In genomic region chr4:88309676-88310075, GRCm38 (mm10) we compare ENCODE assay signal across 8 mouse cellular contexts.
DNase-seq lines count a peak whose midpoint lies in the region; TF ChIP-seq lines count a peak whose summit lies in the region.
"Had no signal": no experiment of that assay in that cellular context is flagged by ENCODE, and none has a peak within 500 bp of the region (broad histone marks: within the 10 kb centered on the region; RNA-seq: fewer than 3 reads in every experiment).

No protein-coding gene starts in this region.

- no peak for TF ChIP-seq POLR2A in ES-Bruce4 (IDR thresholded peaks at IDR 0.05; ENCODE audit: insufficient read depth, low read length)

- H3K9ac ChIP-seq in ES-Bruce4 (ENCODE audit: low read depth, poor library complexity, severe bottlenecking): no peak overlapping the region

- H3K4me1 ChIP-seq in ES-Bruce4 (ENCODE audit: control insufficient read depth, insufficient read depth, low read length): no peaks in the 10 kb centered on the region

- no peak overlapping the region for H3K27ac ChIP-seq in ES-Bruce4 (ENCODE audit: insufficient read depth, low read length)

- H3K9me3 ChIP-seq in ES-Bruce4 (replicated peaks; ENCODE audit: control insufficient read depth, insufficient read depth, low read length, poor library complexity, severe bottlenecking): no peaks in the 10 kb centered on the region

- no peaks in the 10 kb centered on the region for H3K36me3 ChIP-seq in ES-Bruce4 (ENCODE audit: control insufficient read depth, insufficient read depth, low read length, poor library complexity, severe bottlenecking)

- no peak for TF ChIP-seq EP300 in ES-Bruce4 (IDR thresholded peaks at IDR 0.05; ENCODE audit: insufficient read depth, low read depth, low read length)

- DNase-seq in layer of hippocampus, adult 11-12 months (ENCODE audit: low spot score): peak; percentile 40
- no peak for DNase-seq in layer of hippocampus, adult 9-10 months (ENCODE audit: low spot score)
- peak; percentile 45 for DNase-seq in ZHBTc4 (ENCODE audit: low read depth, low spot score)
- peak; percentile 16 for DNase-seq in fibroblast of lung, adult 2 months (ENCODE audit: low read depth)
- peak; percentile 28 for DNase-seq in lung, postnatal 14 days
- no peak for DNase-seq in right cerebral cortex, postnatal 25 days

- peak; percentile 55 for TF ChIP-seq CTCF in ES-Bruce4 (IDR thresholded peaks at IDR 0.05; ENCODE audit: low read depth, low read length)

- H3K27me3 ChIP-seq in ES-Bruce4 (ENCODE audit: control insufficient read depth, insufficient read depth, low read length, poor library complexity, severe bottlenecking): no peaks in the 10 kb centered on the region

- H3K4me3 ChIP-seq in ES-Bruce4 (ENCODE audit: low read depth, low read length): no peak overlapping the region
- H3K4me3 ChIP-seq: myocyte had no signal

Comparison
In these comparisons a context has a peak if more than half of its experiments do, and no peak if none do; other contexts are left out.
1. DNase-seq: peak in layer of hippocampus, adult 11-12 months (single experiment), ZHBTc4 (single experiment), fibroblast of lung, adult 2 months (single experiment) and lung, postnatal 14 days (single experiment); none in layer of hippocampus, adult 9-10 months (single experiment) and right cerebral cortex, postnatal 25 days (single experiment).